Mouse (Mus musculus): ENCODE data around the gene Scnn1b.
A peak's percentile ranks its signal among the peaks of the same experiment; 100 is the strongest.

The Scnn1b gene

DNA sequence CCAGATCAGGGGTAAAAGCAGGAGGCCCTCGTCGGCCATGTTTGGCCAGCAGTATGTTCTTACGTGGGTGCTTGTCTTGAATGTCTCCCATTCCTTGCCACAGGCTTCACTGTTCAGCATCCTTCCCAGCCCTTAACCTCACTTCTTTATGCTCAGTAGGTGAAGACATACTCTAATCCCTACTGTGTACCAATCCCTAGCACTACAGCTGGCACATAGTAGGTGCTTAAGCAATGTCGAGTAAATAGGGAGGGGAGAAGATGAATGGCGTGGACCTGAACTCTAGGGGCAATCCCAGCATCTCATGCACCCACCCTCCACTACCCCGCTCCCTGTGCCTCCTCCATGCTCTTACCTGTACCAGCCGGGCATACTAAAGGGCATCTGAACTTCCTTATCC, 59.5 kb downstream of the Scnn1b start:
- DNase-seq = no peak

DNA sequence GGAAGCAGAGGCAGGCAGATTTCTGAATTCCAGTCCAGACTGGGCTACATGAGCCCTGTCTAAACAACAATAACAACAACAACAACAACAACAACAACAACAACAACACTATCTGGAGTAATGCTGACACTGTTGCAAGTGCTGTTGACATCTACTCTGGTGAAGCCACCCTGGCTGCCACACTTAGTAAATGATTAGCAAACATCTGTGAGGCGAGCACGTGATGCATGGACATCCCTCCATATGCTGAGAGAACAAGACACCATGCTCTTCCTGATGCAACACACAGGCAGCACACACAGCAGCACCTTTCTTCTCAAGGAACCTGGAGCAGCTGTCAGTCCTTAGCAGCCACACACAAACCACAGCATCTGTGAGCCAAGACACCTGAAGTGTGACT, 63.0 kb downstream of the Scnn1b start:
- no peak for DNase-seq

DNA sequence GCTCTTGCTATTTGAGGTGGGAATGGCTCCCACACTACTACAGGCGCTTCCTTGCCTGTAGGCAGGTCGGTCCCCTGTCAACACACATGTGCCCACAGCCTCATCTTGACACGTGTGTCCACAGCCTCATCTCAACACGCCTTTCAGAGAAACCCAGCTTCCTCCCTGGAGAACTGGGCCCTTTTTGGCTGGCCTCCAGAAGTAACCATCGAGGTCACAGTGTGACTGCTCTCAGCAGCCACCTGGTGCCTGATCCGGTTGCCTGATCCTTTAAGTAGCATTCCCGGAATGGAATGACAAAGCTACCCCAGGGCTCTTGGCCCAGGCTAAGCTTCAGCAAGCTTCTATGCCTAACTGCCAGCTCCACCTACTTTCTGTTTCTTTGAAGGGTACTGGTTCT, 66.4 kb downstream of the Scnn1b start:
- no peak for DNase-seq

DNA sequence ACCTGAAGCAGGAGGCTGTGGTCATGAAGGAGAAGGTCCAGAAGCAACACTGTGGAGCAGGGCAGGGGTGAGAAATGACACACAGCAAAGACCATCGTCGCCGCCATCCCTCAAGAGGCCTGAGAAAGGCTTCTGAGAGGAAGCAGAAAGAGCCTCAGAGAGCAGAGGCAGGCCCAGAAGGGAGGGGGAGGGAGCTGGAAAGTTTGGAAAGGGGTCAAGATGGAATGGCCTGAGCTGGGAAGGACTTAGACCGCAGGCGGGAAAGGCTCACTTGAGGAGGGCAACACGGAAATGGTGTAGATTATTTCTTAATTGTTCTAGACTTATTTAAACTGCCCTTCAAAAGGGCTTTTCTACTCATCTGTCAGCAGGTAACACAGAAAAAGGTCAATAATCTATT, 68.8 kb downstream of the Scnn1b start:
- peak; percentile 92 for DNase-seq

DNA sequence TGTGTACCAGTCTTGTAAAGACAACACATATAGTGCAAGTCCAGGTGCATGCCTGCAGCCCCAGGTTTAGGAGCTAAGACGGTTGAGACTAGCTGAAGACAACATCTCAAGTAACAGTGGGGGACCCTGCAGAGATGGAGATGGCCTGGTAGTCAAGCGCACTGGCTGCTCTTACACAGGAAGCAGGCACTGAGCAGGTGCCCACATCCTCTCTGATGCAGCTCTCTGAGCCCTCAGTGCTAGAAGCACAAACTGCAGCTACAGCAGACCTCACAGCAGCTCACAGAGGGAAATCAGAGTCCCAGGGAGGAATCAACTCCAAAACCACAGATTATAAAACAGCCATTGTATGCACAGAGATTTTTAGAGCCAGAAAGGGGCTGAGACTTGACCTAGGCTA, 69.5 kb downstream of the Scnn1b start:
- no peak for DNase-seq

DNA sequence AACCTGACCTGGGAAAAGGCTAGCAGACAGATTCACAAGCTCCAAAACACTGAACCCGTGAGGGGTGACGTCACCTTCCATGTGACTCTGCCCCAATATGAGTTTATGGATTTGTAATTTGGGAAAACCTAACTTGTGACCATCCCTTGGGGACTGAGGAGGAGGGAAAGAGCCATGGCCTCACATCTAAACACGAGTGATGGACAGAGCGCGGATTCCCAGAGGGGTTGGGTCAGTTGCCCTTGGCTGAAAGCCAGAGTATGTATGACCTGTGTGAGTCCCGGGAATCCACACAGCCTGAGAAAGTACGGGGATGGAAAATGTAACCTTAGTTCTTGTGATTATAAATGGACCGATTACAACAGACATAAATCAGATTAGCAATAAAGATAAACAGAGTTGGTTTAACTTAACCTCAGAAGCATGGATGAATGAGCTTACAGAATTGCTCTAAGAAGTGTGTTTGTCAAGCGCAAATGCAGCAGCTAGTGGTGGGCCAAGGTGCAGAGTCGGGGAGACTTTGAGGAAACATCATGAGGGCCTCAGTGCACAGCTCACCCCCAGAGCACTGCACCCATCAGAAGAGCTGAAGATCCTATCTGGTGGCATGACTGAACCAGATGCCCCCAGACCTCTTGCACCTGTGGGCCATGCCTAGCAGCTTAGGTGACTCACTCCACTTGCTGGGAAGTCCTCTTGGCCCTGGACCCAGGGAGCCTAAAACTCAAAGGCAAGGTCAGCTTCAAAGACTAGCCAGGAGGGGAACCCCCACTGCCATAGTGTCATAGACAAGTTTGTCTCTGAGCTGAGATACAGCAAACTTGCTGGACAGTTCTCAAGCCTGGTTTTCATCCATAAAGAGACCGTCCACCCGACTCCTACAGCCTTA, 71.3 kb downstream of the Scnn1b start:
- peak; percentile 97 for DNase-seq

DNA sequence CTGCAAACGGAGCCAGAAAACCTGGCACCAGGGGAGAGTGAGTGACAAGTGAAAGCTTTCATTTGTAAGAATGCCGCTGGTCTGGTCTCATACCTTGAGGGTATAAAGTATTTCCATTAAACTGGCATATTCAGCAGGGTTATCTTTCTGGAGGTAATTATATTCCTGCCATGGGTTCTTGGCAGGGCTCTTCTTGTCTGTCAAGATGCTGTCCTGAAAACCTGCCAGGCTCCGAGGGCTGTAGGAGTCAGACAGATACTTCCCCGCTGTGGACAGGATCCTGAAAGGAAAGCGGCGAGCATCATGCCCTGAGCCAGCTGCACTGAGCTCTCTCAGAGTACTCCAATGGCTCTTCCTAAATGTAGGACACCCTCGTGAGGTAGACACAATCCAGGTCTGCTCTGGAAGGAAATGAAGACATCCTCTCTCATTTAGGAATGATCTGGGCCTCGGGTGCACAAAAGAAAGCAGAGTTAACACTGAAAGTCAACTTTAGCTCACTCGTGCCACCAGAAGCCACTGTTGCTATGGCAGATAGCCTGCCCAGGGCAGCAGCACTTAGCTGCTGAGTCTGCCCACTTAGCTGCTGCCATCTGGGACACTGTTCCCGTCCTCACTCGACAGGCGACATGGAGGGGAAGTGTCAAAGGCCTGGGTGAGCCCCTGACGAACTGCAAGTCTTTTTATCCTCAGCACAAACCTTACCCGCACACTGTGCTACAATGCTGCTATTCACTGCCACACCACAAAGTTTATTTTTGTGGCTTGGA, 72.2 kb downstream of the Scnn1b start:
- no peak for DNase-seq

DNA sequence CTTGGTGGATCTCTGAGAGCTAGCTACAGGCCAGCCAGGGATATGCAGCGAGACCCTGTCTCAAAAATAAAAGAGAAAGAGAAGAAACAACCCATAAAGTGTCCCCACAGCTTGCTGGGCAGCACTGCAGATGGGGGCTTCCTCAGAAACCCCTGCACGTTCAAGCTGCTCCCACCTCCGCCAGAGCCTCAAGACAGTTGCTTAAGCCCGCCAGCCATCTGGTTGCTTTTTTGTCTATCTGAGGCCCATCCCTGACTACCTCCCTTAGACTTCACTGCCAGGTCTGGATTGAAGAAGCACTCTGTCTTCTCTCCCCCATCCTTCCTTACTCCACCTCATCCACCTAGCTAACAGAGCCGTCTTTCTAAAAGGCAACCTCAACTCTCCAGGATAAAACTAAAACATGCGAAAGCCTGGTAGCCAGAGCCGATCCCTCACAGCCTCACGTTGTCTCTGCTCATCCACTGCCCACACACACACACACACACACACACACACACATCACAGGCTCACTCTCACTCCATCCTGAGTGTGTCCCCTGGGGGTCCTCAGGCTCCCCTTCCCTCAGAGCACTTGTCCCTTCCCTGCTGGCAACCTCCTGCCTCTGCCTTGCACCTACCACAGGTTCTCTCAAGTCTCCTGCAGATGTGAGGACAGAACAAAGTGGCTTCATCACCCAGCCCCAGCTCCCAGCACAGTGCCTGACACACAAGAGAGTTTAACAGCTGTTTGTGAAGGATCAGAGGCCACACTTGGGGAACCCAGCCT, 73.5 kb downstream of the Scnn1b start:
- DNase-seq = no peak

DNA sequence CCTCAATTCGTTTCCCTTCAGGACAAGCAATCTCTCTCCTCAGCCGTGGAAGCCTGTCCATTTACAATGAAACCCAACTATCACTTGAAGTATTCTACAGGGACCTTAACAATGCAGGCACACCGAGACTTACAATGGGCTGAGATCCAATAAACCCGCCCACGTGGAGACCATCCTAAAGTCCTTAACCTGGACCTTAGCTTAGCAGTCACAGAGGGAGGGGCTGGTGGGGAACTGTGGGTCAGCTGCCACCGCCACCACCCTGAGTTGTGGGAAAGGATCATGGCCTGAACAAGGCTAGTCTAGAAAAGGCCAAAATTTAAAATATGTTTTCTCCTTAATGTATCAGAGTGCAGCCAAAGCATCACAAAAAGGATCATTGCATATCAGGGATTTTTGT, 74.4 kb downstream of the Scnn1b start:
- DNase-seq = no peak

DNA sequence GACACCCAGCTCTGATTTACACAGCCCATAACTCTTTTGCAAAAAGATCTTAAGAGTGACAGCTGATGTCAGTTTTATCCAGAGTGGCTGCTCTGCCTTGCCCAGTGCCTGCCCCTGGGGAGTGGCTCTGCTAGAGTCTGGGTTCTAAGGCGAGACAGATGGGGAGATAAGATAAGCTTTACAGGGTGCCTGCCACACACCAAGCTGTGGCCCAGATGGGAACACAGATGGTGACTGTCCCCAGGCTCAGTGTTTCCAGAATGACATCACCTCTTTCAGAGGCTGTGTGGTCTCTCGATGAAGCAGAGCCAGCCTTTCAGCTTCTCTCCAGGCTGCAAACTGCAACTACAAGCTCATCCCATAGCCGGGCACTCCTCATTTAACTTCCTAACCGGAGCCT, 74.9 kb downstream of the Scnn1b start:
- no peak for DNase-seq

DNA sequence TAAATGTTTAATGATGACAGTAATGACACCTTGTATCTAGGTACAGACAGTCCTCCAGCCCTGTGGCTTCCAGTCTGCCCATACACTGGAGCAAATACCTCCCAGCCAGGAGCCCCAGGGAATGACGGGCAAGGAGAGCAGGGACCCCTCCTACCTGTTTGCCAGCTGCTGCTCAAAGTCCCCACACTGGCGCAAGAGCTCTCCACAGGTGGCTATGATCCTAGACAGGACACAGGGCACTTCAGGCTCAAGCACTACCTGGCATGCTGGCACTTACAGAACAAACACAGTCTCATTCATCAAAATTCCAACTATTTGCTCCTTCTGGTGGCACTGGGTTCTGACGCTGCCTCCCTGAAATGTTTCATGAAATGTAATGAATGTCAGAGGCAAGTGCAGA, 76.2 kb downstream of the Scnn1b start:
- DNase-seq = no peak

DNA sequence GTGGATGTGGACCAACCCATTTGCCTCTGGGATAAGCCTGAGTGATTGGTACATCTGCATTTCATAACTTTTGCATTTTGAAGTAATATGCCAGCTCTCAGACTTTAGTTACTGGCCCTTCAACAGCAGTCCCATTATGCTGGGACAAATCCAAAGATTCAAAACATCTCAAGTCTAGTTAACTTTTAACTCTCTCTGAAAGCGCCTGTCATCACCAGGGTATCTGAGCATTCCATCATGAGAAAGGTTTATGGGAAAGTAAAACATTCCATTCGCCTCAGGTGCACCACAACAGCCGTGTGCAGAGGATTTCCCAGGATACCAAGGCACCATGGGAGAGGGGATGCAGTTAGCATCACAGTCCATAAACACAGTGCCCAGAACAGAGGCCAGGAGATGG, 76.8 kb downstream of the Scnn1b start:
- DNase-seq = no peak

DNA sequence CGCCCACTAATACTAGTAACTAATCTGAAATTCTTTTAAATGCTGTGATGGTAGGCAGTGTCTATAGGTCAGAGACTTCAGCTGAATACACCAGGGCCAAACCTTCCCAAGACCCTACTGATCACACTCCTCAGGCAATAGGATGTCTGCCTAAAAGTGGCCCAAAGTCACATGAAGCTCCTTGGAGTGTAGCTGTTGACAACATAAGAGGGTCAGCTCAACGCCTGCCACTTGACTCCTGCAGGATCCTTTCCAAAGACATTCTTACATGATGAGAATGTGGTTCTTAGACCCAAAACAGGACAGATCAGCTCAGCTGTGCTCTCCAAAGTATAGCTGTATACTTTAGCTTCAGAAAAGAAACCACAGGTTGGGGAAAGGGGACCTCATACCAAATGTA, 77.5 kb downstream of the Scnn1b start:
- no peak for DNase-seq

DNA sequence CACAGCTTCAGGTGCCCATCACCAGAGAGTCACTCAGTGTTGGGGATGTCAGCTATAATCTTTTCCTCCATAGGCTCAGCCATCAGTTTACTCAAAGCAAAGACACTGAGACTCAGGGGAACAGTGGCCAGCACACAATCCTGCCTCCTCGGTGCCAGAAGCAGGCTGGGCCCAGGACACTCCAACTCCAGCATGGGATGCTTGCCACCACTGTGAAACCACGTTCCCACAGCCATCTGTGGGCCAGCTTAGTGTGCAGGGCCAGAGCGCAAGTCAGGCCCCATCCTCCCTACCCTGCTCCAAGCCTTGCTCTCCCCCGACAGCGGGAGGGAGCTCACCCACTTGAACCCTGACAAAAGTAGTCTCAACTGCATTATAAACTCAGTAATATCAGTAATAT, 81.4 kb downstream of the Scnn1b start:
- DNase-seq = no peak

DNA sequence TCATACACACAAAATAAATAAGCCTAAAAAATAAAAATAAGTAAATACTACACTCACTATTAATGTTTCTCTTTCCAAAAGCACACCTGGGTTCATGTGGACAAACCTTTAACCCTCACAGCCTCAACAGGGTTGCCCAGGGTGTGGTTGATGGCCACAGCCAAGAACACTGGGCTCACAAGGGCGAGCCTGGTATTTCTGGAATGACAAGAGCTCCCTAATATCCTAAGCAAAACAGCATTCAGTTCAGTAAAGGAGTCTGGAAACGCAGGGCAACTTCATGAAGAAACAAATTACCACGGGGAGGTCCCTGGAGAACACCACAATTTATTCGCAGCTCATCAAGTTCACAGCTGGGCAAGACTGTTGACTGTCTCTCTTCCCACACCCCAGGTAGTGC, 82.7 kb downstream of the Scnn1b start:
- no peak for DNase-seq

DNA sequence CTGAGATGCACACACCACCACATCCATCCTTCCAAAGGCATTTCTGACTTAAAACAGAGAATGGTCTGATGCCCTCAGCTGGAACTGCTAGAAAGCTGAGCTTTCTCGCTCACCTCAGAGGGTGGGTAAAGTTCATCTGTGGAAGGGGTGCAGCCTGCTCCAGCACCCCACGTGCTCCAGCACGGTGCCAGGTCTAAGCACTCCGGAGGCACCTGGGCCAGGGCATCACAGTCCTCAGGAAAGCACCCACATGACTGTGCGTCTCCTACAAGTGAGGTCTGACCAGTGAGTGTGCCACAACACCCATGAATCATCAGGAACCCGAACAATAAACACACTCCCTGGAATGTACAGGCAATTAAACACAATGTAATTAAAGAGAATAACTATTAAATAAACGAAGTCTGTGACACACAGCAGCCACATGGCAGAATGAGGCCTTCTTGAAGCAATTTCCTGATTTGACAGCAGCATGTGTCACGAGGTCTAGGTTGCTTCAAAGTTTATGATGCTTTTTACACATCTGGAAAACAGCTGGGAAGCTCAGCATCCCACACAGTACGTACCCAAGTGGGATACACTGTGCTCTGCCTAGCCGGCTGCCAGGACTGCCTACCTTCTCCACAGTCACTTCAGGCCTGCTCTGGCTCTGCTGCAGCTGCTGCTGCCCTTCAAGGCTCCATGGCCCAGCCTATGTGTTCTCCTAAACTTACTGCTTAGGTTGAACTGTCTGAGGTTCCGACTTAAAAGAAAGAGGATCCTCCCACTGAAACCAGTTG, 90.2 kb downstream of the Scnn1b start:
- DNase-seq = no peak

DNA sequence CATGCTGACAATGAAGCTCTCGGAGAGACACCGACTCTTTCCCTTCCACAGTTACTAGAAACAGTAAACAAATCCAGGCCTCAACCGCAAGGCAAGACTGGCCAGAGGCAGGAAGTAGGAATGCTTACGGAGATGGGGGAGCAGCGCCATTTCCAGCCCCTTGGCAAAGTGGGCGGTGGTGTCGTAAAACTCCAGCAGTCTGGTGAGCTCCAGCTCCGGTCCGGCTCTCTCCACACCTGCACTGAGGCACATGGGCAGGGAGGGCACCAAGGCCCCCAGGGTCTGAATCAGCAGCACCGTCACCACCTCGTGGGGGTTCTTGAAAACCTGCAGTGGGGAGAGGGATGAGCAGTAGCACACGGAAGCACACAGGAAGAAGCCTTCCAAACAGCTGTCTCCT, 91.0 kb downstream of the Scnn1b start:
- no peak for DNase-seq

DNA sequence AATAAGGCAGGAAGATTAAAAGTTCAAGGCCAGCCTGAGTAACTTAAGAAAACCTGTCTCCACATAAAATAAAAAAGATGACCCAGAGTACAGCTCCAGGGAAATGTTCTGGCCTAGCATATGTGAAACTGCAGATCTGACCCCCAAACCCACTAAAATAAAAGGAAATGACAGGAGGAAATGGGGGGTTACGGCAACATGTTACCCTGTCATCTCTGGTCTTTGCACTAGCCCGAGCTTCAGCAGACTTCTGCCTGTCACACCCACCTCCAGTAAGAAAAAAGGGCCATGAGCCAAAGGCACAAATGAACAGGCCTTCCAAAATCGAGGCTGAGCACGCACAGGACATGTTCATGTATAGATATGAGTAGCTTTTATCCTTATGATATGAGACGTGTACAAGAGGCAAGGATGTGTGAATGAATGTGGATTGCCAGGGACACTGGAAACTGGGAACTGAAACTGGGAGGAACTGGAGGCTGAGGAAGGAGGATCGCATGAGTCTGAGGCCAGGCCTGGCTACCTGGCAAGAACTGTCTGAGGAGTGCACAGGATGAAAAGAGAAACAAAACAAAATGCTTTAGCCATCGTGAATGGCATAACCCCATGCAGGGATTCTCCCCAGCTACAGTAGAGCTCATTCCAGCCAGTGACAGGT, 97.2 kb downstream of the Scnn1b start:
- DNase-seq = no peak

DNA sequence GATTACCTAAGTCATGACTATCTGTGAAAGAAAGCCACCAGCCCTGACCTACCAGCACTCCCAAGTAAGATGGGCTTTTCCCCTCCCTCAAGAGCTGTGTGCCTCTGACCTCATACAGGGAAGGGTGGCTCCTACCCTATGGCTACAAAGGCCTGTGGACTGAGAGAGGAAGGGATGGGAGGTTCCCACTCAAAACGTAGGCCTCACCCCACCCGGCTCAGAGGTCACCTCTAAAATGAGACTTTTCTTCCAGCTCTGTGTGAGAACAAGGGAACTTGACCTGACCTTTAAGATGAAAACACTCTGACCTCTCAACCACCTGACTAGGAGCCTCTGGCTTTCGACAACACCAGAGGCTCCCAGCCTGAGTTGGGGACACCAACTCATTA, 97.7 kb downstream of the Scnn1b start:
- DNase-seq = no peak

DNA sequence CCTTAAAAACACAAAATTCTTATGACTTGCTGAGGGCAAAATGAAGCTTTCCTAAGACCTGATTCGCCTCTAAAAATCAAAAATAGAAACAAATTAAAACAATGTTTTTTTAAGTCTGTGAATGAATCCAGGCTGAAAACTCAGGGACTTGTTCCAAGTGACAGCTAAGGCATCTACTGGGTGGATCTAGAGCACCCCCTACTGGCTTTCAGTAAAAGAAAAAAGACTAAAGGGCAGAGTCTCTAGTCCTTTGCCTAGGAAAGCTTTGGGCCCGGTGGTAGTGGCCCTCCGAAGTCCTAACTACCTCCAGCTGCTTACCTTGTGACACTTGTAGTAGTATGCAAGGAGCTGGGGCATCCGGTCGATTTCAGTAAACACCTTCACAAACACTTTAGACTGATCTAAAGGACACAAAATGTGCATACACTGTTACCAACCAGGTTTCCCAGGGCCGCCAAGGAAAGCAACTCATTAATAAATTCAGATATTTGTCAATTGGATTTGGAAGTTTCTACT, 99.1 kb downstream of the Scnn1b start:
- DNase-seq = no peak

DNA sequence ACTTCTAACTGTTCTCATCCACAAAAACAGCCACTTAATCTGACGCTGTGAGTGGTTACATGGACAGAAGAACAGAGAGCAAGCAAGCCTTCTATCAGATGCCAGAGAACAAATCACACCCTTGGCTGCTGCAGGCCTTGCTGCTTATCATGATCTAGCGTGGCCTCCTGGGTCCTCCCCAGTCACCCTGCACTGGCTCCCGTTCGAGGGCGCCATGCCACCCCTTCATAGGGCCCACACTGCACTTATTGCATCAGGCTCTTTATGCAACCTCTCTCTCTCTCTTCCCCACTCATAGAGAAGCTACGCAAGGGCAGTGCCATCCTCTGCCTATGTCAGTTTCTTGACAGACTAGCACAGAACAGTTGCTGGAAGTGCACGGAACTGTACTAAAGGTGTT, 101.3 kb downstream of the Scnn1b start:
- no peak for DNase-seq
